Mouse (Mus musculus) skeletal muscle tissue, adult 2 months (tissue): ENCODE results near the gene Zdhhc4.

ENCODE experiments used
- DNase-seq: peaks from one replicate; pipeline ENCODE4 v3.0.0-alpha.2; 2012; ENCODE audit warnings: low read depth, low spot score

Zdhhc4 gene

DNA sequence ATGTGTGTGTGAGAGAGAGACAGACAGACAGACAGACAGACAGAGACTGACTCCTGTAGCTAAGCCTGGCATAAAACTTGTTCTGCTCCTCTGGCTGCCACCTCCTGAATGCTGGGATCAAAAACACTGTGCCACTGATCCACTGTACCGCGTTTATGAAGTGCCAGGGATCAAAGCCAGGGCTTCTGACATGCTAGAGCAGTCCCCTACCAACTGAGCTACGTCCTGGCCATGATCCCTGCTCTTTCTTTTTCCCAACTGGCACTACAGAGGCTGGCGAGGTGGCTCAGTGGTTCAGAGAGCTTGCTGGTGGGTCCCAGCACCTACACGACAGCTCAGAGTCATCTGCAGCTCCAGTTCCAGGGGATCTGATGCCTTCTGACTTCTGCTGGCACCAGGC lies 53.3 kb downstream of the Zdhhc4 start:
- DNase-seq, result no peak

DNA sequence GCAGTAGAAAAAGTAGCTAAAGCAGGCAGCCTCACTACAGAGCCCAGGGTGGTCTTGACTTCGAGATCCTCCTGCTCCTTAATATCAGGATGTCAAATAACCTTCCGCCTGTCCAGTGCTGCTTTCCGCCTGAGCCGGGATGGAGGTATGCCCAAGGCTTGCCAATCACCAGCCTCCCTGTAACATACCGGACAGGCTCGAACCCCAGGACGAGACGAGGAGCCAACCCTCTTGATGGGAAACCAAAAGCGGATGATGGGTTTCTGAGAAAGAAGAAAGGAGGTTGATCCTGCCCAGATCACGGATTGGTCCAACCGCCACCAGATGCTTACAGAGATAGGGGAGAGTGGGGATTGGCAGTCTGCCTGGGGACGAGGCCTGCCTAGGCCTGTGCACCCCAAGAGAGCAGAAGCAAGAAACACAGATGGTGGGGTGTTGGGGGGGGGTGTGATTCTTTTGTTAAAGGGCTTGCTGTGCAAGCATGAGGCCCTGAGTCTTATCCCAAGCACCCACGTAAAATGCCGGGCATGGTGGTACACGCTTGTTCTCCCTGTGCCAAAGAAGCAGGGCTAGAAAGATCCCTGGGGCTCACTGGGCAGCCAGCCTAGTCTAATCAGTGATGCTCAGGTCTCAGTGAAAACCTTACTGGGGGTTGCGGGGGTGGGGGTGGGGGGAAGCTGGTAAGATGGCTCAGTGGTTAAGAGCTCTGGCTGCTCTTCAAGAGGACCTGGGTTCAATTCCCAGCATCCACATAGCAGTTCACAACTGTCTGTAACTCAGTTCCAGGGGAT lies 56.3 kb downstream of the Zdhhc4 start:
- no peak for DNase-seq

DNA sequence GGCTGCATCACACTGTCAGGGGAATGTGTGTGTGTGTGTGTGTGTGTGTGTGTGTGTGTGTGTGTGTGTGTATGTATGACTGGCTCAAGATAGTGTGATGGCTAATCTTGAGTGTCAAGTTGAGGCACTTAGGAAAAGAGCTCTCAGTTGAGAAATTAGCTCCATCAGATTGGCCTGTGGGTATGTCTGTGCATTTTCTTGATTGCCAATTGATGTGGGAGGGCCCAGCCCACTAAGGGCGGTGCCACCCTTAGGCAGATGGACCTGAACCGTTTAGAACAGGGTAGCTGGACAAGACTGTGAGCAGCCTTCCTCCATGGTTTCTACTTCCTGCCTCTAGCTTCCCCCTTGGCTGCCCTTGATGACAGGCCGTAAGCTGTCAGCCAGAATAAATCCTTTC lies 56.9 kb downstream of the Zdhhc4 start:
- DNase-seq, result no peak

DNA sequence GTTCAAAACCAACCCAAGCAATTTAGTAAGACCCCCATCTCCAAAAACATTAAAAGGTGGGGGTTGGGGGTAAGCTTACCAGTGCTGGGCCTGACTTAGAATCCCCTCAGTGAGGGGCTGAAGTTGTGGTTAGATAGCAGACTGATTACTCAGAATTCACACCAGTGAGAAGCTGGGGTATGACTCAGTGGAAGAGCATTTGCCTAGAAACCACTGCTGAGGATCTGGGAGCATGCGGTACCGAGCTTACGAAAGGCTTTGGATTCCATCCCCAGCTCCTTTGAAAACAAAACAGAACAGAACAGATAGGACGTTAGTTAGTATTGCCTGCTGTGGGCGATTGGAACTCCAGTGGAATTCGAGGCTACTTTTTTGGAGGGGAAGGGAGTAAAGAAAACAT lies 57.4 kb downstream of the Zdhhc4 start:
- DNase-seq, result no peak

DNA sequence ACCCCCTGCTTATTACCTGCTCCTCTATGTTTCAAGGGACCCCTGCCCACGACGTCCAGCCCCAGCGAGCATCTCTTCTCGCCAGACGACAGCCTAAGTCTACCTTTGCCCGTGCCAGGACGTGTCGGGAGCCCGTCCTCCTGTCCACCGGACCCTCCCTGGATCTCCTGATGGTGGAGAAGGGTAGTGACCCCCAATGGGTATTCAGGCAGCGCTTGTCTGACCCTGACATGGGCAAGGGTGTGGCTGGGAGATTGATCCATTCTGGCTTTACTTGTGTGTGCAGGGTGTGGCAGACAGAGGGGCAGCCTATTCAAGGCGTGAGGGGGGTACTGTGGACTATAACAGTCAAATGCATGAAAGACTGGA lies 58.9 kb downstream of the Zdhhc4 start:
- no peak for DNase-seq

DNA sequence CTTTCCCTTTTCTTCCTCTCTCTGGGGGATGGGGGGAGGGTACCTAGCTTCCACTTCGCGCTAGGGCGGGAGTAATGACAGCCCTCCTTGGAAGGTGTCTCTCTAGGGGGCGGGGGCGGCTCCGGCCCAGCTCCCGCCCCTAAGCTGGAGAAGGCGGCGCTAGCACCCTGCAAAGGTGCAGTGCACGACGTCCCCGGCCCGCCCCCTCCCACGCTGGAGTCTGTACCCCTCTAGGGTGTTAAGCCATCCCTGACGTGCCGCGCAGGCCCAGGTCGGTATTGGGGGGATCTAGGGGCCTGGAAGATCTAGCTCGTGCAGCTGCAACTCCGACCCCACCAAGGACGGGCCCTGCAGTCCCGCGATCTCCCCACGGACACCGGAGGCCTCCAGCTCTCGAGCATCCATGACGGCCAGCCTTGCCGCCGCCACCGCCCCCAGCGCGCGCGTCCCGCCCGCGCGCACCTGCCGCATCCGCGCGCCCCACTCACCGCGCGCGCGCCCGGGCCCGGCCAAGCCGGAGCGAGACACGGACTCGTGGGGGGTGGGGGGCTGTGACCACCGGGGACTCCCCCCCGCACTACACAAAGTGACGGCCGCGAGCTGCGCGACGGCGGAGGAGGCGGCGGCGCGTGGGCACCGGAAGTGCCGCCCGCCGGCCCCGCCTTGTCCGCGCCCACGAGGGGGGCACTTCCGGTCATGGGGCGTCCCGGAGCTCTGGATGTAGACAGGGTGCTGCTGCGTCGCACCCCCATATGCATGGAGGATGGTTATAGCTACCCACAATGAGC lies 59.5 kb downstream of the Zdhhc4 start, which contains the start of gene Zfp316:
TSS of gene Zfp316 (minus strand) at position 660 of the 788 bp plus-strand sequence.
- DNase-seq, result peak; percentile 36

DNA sequence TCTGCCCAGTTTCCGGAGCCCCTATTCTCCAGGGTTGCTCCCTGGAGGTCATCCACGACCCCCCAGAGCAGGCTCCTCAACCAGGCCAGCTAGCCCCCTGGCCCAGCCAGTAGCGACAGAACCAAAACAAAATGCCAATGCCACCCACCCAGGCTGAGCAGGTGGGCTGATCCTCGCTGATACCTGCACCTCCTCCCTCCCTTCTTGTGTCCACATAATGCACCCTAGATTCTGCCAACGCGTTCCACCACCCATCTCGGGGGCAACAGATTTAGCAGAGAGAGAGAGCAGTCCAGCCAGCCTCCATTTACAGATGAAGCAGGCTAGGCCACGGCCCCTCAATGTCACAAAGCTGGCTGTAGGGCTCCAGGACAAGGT lies 60.1 kb downstream of the Zdhhc4 start:
- DNase-seq, result no peak

DNA sequence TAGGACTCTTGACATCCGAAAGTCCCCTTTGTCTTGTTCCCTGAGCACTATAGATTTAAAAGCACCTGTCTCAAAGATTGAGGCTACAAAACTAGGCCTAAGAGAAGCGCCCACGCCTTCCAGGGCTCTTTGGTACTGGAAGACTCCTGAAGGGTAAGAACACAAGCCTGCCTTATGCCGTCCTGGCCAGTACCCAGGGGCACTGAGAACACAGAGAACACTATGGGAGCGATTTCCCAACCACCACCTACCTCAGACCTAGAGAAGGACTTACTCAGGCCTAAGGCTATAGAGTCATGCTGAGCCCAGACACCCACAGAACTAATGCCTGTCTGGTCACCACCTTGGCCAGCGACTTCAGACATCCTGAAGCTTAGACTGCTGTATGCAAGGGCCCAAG lies 62.3 kb downstream of the Zdhhc4 start:
- no peak for DNase-seq
